Mouse (Mus musculus): Measurements from ENCODE around the gene Aig1. TPM values are rescaled to one million over a fixed set of nuclear protein-coding genes. Genes with fewer than 3 reads are reported as not detected.

Gene Aig1
- polyA plus RNA-seq, 1 experiment: 12.1 TPM

GRCm38 (mm10) chr10:13685366-13685765 lies 183.4 kb downstream of the Aig1 start:
- peaks cover 4% of the 10 kb centered on the region; the same call in 1 of the 2 replicates for H3K4me1 ChIP-seq (ENCODE audit: control insufficient read depth, insufficient read depth, insufficient read length)
- WGBS: 93% methylated on average over 8 of the region's 8 CpGs
- H3K36me3 ChIP-seq (ENCODE audit: control insufficient read depth, insufficient read depth, low read length): no peaks in the 10 kb centered on the region
- no peaks in the 10 kb centered on the region for H3K27me3 ChIP-seq (ENCODE audit: control insufficient read depth, insufficient read depth, low read length)
- H3K4me3 ChIP-seq (ENCODE audit: extremely low read depth, insufficient read depth, insufficient read length): no peak overlapping the region
- no peak for DNase-seq (ENCODE audit: low read depth in 1 of 2, low spot score in 2 of 2)
- no peak overlapping the region for H3K27ac ChIP-seq (ENCODE audit: insufficient read depth, low read length)
- TF ChIP-seq CTCF (IDR thresholded peaks at IDR 0.05; ENCODE audit: extremely low read depth, insufficient read depth, insufficient read length, insufficient replicate concordance) (no peak), POLR2A (IDR thresholded peaks at IDR 0.05; ENCODE audit: low read depth, low read length) (no peak)

GRCm38 (mm10) chr10:13684452-13684851 lies 184.3 kb downstream of the Aig1 start:
- Histone ChIP-seq H3K27ac (ENCODE audit: insufficient read depth, low read length) (no peak overlapping the region), H3K4me1 (ENCODE audit: control insufficient read depth, insufficient read depth, insufficient read length) (peaks cover 4% of the 10 kb centered on the region; the same call in 1 of the 2 replicates), H3K36me3 (ENCODE audit: control insufficient read depth, insufficient read depth, low read length) (no peaks in the 10 kb centered on the region), H3K4me3 (ENCODE audit: extremely low read depth, insufficient read depth, insufficient read length) (no peak overlapping the region), H3K27me3 (ENCODE audit: control insufficient read depth, insufficient read depth, low read length) (no peaks in the 10 kb centered on the region)
- TF ChIP-seq CTCF (IDR thresholded peaks at IDR 0.05; ENCODE audit: extremely low read depth, insufficient read depth, insufficient read length, insufficient replicate concordance): no peak
- TF ChIP-seq POLR2A (IDR thresholded peaks at IDR 0.05; ENCODE audit: low read depth, low read length): no peak
- DNase-seq (ENCODE audit: low read depth in 1 of 2, low spot score in 2 of 2): no peak

- no peaks in the 10 kb centered on the region for H3K36me3 ChIP-seq (ENCODE audit: control insufficient read depth, insufficient read depth, low read length)
- no peak for DNase-seq (ENCODE audit: low read depth in 1 of 2, low spot score in 2 of 2)
- peaks cover 4% of the 10 kb centered on the region; the same call in 1 of the 2 replicates for H3K4me1 ChIP-seq (ENCODE audit: control insufficient read depth, insufficient read depth, insufficient read length)
- H3K27me3 ChIP-seq (ENCODE audit: control insufficient read depth, insufficient read depth, low read length): no peaks in the 10 kb centered on the region
- H3K27ac ChIP-seq (ENCODE audit: insufficient read depth, low read length): no peak overlapping the region
- H3K4me3 ChIP-seq (ENCODE audit: extremely low read depth, insufficient read depth, insufficient read length): no peak overlapping the region
- TF ChIP-seq CTCF (IDR thresholded peaks at IDR 0.05; ENCODE audit: extremely low read depth, insufficient read depth, insufficient read length, insufficient replicate concordance) (peak; percentile 12; the same call in 1 of the 2 replicates), POLR2A (IDR thresholded peaks at IDR 0.05; ENCODE audit: low read depth, low read length) (no peak)
- WGBS: 71% methylated on average over 3 of the region's 3 CpGs
These were observed 186.2 kb downstream of the Aig1 start for GRCm38 (mm10) chr10:13682565-13682964.

- 94% methylated on average over 2 of the region's 2 CpGs for WGBS
- Histone ChIP-seq H3K4me1 (ENCODE audit: control insufficient read depth, insufficient read depth, insufficient read length) (no peaks in the 10 kb centered on the region), H3K36me3 (ENCODE audit: control insufficient read depth, insufficient read depth, low read length) (no peaks in the 10 kb centered on the region), H3K4me3 (ENCODE audit: extremely low read depth, insufficient read depth, insufficient read length) (no peak overlapping the region), H3K27ac (ENCODE audit: insufficient read depth, low read length) (no peak overlapping the region), H3K27me3 (ENCODE audit: control insufficient read depth, insufficient read depth, low read length) (no peaks in the 10 kb centered on the region)
- TF ChIP-seq CTCF (IDR thresholded peaks at IDR 0.05; ENCODE audit: extremely low read depth, insufficient read depth, insufficient read length, insufficient replicate concordance): no peak
- no peak for TF ChIP-seq POLR2A (IDR thresholded peaks at IDR 0.05; ENCODE audit: low read depth, low read length)
- no peak for DNase-seq (ENCODE audit: low read depth in 1 of 2, low spot score in 2 of 2)
These were observed 191.3 kb downstream of the Aig1 start for GRCm38 (mm10) chr10:13677440-13677839.

GRCm38 (mm10) chr10:13675033-13675379 lies 193.8 kb downstream of the Aig1 start:
- Histone ChIP-seq H3K27ac (ENCODE audit: insufficient read depth, low read length) (no peak overlapping the region), H3K4me3 (ENCODE audit: extremely low read depth, insufficient read depth, insufficient read length) (no peak overlapping the region), H3K4me1 (ENCODE audit: control insufficient read depth, insufficient read depth, insufficient read length) (no peaks in the 10 kb centered on the region), H3K27me3 (ENCODE audit: control insufficient read depth, insufficient read depth, low read length) (no peaks in the 10 kb centered on the region), H3K36me3 (ENCODE audit: control insufficient read depth, insufficient read depth, low read length) (no peaks in the 10 kb centered on the region)
- TF ChIP-seq CTCF (IDR thresholded peaks at IDR 0.05; ENCODE audit: extremely low read depth, insufficient read depth, insufficient read length, insufficient replicate concordance): no peak
- 86% methylated on average over 3 of the region's 3 CpGs for WGBS
- DNase-seq (ENCODE audit: low read depth in 1 of 2, low spot score in 2 of 2): no peak

GRCm38 (mm10) chr10:13674304-13675032 lies 194.3 kb downstream of the Aig1 start:
- Histone ChIP-seq H3K36me3 (ENCODE audit: control insufficient read depth, insufficient read depth, low read length) (no peaks in the 10 kb centered on the region), H3K27ac (ENCODE audit: insufficient read depth, low read length) (no peak overlapping the region), H3K27me3 (ENCODE audit: control insufficient read depth, insufficient read depth, low read length) (no peaks in the 10 kb centered on the region), H3K4me3 (ENCODE audit: extremely low read depth, insufficient read depth, insufficient read length) (no peak overlapping the region), H3K4me1 (ENCODE audit: control insufficient read depth, insufficient read depth, insufficient read length) (no peaks in the 10 kb centered on the region)
- TF ChIP-seq POLR2A (IDR thresholded peaks at IDR 0.05; ENCODE audit: low read depth, low read length) (no peak), CTCF (IDR thresholded peaks at IDR 0.05; ENCODE audit: extremely low read depth, insufficient read depth, insufficient read length, insufficient replicate concordance) (no peak)
- DNase-seq (ENCODE audit: low read depth in 1 of 2, low spot score in 2 of 2): no peak
- 91% methylated on average over 7 of the region's 7 CpGs for WGBS

GRCm38 (mm10) chr10:13667166-13667696 lies 201.5 kb downstream of the Aig1 start:
- no peak for DNase-seq (ENCODE audit: low read depth in 1 of 2, low spot score in 2 of 2)
- Histone ChIP-seq H3K4me3 (ENCODE audit: extremely low read depth, insufficient read depth, insufficient read length) (no peak overlapping the region), H3K27me3 (ENCODE audit: control insufficient read depth, insufficient read depth, low read length) (no peaks in the 10 kb centered on the region), H3K27ac (ENCODE audit: insufficient read depth, low read length) (no peak overlapping the region), H3K36me3 (ENCODE audit: control insufficient read depth, insufficient read depth, low read length) (no peaks in the 10 kb centered on the region), H3K4me1 (ENCODE audit: control insufficient read depth, insufficient read depth, insufficient read length) (no peaks in the 10 kb centered on the region)
- TF ChIP-seq POLR2A (IDR thresholded peaks at IDR 0.05; ENCODE audit: low read depth, low read length) (no peak), CTCF (IDR thresholded peaks at IDR 0.05; ENCODE audit: extremely low read depth, insufficient read depth, insufficient read length, insufficient replicate concordance) (no peak)
- 90% methylated on average over 10 of the region's 10 CpGs for WGBS
